Mouse (Mus musculus): ENCODE results near the gene Sost. TPM values are rescaled to one million over a fixed set of nuclear protein-coding genes. Genes with fewer than 3 reads are reported as not detected.
A peak's percentile ranks its signal among the peaks of the same experiment; 100 is the strongest.
"Not testable (repeated sequence)": the region's sequence is repeated elsewhere in the genome, so short reads cannot be mapped to it uniquely, and the experiment has no call there.

The Sost gene
- polyA plus RNA-seq, 1 experiment = 0.25 TPM

- peaks cover 47% of the 10 kb centered on the region for H3K27me3 ChIP-seq (ENCODE audit: control insufficient read depth, insufficient read depth, insufficient read length)
- H3ac ChIP-seq (ENCODE audit: control insufficient read depth, insufficient read length) = no peak overlapping the region
- no peak overlapping the region for H3K4me3 ChIP-seq
- TF ChIP-seq MYOD1 (IDR thresholded peaks at IDR 0.05; ENCODE audit: control insufficient read depth in 1 of 3, insufficient read length in 2 of 3, low read depth in 2 of 3) = no peak
- H3K36me3 ChIP-seq (ENCODE audit: control insufficient read depth, insufficient read depth) = no peaks in the 10 kb centered on the region
- no peaks in the 10 kb centered on the region for H3K79me2 ChIP-seq (ENCODE audit: control insufficient read depth, insufficient read depth)
- H3K4me2 ChIP-seq (ENCODE audit: low read depth) = no peak overlapping the region
Measured at GRCm38 (mm10) chr11:101992411-101992810, 25.6 kb upstream of the Sost start.

GRCm38 (mm10) chr11:101991813-101992212 is 25.0 kb upstream of the Sost start:
- H3K79me2 ChIP-seq (ENCODE audit: control insufficient read depth, insufficient read depth) = no peaks in the 10 kb centered on the region
- H3K4me3 ChIP-seq = no peak overlapping the region
- TF ChIP-seq MYOD1 (IDR thresholded peaks at IDR 0.05; ENCODE audit: control insufficient read depth in 1 of 3, insufficient read length in 2 of 3, low read depth in 2 of 3) = no peak
- TF ChIP-seq POLR2AphosphoS2 (IDR thresholded peaks at IDR 0.05; ENCODE audit: insufficient read length, low read depth) = no peak
- TF ChIP-seq MYOG (IDR thresholded peaks at IDR 0.05; ENCODE audit: control insufficient read depth in 1 of 3, insufficient read depth in 1 of 3, insufficient read length in 2 of 3, low read depth in 2 of 3) = no peak
- H3K27me3 ChIP-seq (ENCODE audit: control insufficient read depth, insufficient read depth, insufficient read length) = peaks cover 49% of the 10 kb centered on the region
- no peak overlapping the region for H3K4me2 ChIP-seq (ENCODE audit: low read depth)
- no peaks in the 10 kb centered on the region for H3K36me3 ChIP-seq (ENCODE audit: control insufficient read depth, insufficient read depth)
- H3ac ChIP-seq (ENCODE audit: control insufficient read depth, insufficient read length) = no peak overlapping the region

DNA sequence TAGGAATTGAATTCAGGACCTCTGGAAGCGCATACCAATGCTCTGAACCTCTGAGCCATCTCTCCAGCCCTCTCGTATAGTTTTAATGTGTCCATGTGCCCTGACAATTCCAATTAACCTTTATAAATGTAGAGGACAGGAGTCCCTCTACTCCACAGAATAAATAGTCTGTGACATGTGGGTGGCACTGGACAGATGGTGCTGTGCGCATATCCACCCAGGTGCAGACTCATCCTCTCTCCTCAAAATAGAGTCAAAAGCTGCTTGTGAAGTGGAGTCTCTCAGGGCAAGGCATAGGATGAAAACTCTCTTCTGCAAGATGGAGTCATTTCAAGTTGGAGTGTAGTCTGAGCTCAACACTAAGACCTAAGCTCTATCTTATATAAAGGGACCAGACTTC is 23.4 kb upstream of the Sost start:
- H3K36me3 ChIP-seq (ENCODE audit: control insufficient read depth, insufficient read depth) = no peaks in the 10 kb centered on the region
- TF ChIP-seq MYOG (IDR thresholded peaks at IDR 0.05; ENCODE audit: control insufficient read depth in 1 of 3, insufficient read depth in 1 of 3, insufficient read length in 2 of 3, low read depth in 2 of 3) (no peak), MYOD1 (IDR thresholded peaks at IDR 0.05; ENCODE audit: control insufficient read depth in 1 of 3, insufficient read length in 2 of 3, low read depth in 2 of 3) (no peak), USF1 (IDR thresholded peaks at IDR 0.05; ENCODE audit: low read depth) (no peak), CEBPB (IDR thresholded peaks at IDR 0.05; ENCODE audit: insufficient read depth, poor library complexity, severe bottlenecking) (no peak), SRF (IDR thresholded peaks at IDR 0.05; ENCODE audit: control insufficient read depth, insufficient read length, low read depth) (no peak), MAX (IDR thresholded peaks at IDR 0.05; ENCODE audit: low read depth) (no peak), POLR2AphosphoS2 (IDR thresholded peaks at IDR 0.05; ENCODE audit: insufficient read length, low read depth) (no peak), TCF12 (IDR thresholded peaks at IDR 0.05; ENCODE audit: insufficient read depth, poor library complexity, severe bottlenecking) (no peak)
- no peak overlapping the region for H3K4me2 ChIP-seq (ENCODE audit: low read depth)
- peaks cover 41% of the 10 kb centered on the region for H3K27me3 ChIP-seq (ENCODE audit: control insufficient read depth, insufficient read depth, insufficient read length)
- no peak overlapping the region for H3ac ChIP-seq (ENCODE audit: control insufficient read depth, insufficient read length)
- H3K4me3 ChIP-seq = no peak overlapping the region
- no peaks in the 10 kb centered on the region for H3K79me2 ChIP-seq (ENCODE audit: control insufficient read depth, insufficient read depth)

DNA sequence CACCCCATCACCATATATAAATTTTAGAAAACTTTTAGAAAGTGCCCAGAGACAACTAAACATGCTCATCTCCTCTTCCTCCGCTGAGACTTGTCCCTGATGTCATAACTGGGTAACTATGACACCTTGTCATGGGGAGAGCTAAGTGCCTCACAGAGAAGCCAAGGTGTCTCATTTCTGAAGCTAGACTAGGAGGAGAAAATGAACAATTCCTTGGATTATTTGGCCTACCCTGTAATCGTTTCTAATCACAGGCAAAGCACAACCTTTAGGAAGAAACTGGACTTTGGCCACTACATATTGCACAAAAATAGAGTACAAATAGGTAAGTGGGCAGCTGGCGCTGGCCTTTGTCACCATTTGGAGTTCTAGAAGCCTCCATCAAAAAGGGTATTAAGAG is 20.1 kb upstream of the Sost start, which contains the start of gene Dusp3:
Gene Dusp3, minus strand, starts transcription at position 101 of the 400 bp plus-strand sequence.
- no peak for TF ChIP-seq MYOG (IDR thresholded peaks at IDR 0.05; ENCODE audit: control insufficient read depth in 1 of 3, insufficient read depth in 1 of 3, insufficient read length in 2 of 3, low read depth in 2 of 3)
- no peak for TF ChIP-seq USF1 (IDR thresholded peaks at IDR 0.05; ENCODE audit: low read depth)
- TF ChIP-seq REST (IDR thresholded peaks at IDR 0.05; ENCODE audit: insufficient read depth, insufficient read length) = no peak
- TF ChIP-seq CEBPB (IDR thresholded peaks at IDR 0.05; ENCODE audit: insufficient read depth, poor library complexity, severe bottlenecking) = no peak
- TF ChIP-seq POLR2AphosphoS2 (IDR thresholded peaks at IDR 0.05; ENCODE audit: insufficient read length, low read depth) = no peak
- no peak for TF ChIP-seq TCF12 (IDR thresholded peaks at IDR 0.05; ENCODE audit: insufficient read depth, poor library complexity, severe bottlenecking)
- no peak for TF ChIP-seq MYOD1 (IDR thresholded peaks at IDR 0.05; ENCODE audit: control insufficient read depth in 1 of 3, insufficient read length in 2 of 3, low read depth in 2 of 3)
- TF ChIP-seq MAX (IDR thresholded peaks at IDR 0.05; ENCODE audit: low read depth) = no peak
- TF ChIP-seq SRF (IDR thresholded peaks at IDR 0.05; ENCODE audit: control insufficient read depth, insufficient read length, low read depth) = no peak
- TF ChIP-seq POLR2A (IDR thresholded peaks at IDR 0.05; ENCODE audit: insufficient read length, low read depth) = no peak
- TF ChIP-seq E2F4 (IDR thresholded peaks at IDR 0.05; ENCODE audit: insufficient read depth) = no peak
- TF ChIP-seq TCF3 (IDR thresholded peaks at IDR 0.05; ENCODE audit: insufficient read length, low read depth) = no peak
- Histone ChIP-seq H3K36me3 (ENCODE audit: control insufficient read depth, insufficient read depth) (no peaks in the 10 kb centered on the region), H3K27me3 (ENCODE audit: control insufficient read depth, insufficient read depth, insufficient read length) (peaks cover 26% of the 10 kb centered on the region), H3K4me2 (ENCODE audit: low read depth) (peak within 1 kb of the TSS; percentile 18), H3K79me2 (ENCODE audit: control insufficient read depth, insufficient read depth) (peaks cover 12% of the 10 kb centered on the region), H3ac (ENCODE audit: control insufficient read depth, insufficient read length) (no peak within 1 kb of the TSS), H3K4me3 (no peak within 1 kb of the TSS)

DNA sequence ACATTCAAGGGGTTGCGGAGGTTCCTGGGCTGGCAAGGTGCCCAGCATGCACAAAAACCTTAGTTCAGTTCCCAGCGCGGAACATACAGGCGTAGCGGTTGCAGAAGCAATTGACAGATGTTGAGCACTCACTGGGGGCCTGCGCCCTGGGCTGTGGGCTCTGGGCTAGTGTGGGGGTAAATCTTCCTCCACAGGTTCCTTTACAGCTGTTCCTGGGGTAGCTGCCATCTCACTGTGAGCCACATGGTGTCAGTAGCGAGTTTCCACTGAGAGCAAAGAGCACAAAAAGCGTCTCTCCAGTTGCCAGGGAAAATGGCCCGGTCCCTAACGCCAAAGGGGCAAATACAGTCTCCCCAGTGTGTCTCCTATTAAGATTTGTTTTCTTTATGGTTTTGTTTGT is 19.2 kb upstream of the Sost start:
- peaks cover 12% of the 10 kb centered on the region for H3K79me2 ChIP-seq (ENCODE audit: control insufficient read depth, insufficient read depth)
- peaks cover 21% of the 10 kb centered on the region for H3K27me3 ChIP-seq (ENCODE audit: control insufficient read depth, insufficient read depth, insufficient read length)
- H3K4me3 ChIP-seq = no peak overlapping the region
- H3K36me3 ChIP-seq (ENCODE audit: control insufficient read depth, insufficient read depth) = no peaks in the 10 kb centered on the region
- H3K4me2 ChIP-seq (ENCODE audit: low read depth) = peak overlapping the region; percentile 18
- no peak overlapping the region for H3ac ChIP-seq (ENCODE audit: control insufficient read depth, insufficient read length)
- peak; percentile 55 for TF ChIP-seq SRF (IDR thresholded peaks at IDR 0.05; ENCODE audit: control insufficient read depth, insufficient read length, low read depth)
- TF ChIP-seq POLR2AphosphoS2 (IDR thresholded peaks at IDR 0.05; ENCODE audit: insufficient read length, low read depth) = no peak
- TF ChIP-seq TCF3 (IDR thresholded peaks at IDR 0.05; ENCODE audit: insufficient read length, low read depth) = no peak
- peak in 2 of 3 experiments; percentile 59 to 61 for TF ChIP-seq MYOG (IDR thresholded peaks at IDR 0.05; ENCODE audit: control insufficient read depth in 1 of 3, insufficient read depth in 1 of 3, insufficient read length in 2 of 3, low read depth in 2 of 3)
- TF ChIP-seq TCF12 (IDR thresholded peaks at IDR 0.05; ENCODE audit: insufficient read depth, poor library complexity, severe bottlenecking) = no peak
- peak; percentile 10 to 61 (median 55) for TF ChIP-seq MYOD1 (IDR thresholded peaks at IDR 0.05; ENCODE audit: control insufficient read depth in 1 of 3, insufficient read length in 2 of 3, low read depth in 2 of 3)

- Histone ChIP-seq H3K79me2 (ENCODE audit: control insufficient read depth, insufficient read depth) (peaks cover 12% of the 10 kb centered on the region), H3K27me3 (ENCODE audit: control insufficient read depth, insufficient read depth, insufficient read length) (peaks cover 15% of the 10 kb centered on the region), H3K4me3 (peak overlapping the region; percentile 50)
- not testable (repeated sequence) for H3K4me2 ChIP-seq (ENCODE audit: low read depth); H3K36me3 ChIP-seq (ENCODE audit: control insufficient read depth, insufficient read depth); H3ac ChIP-seq (ENCODE audit: control insufficient read depth, insufficient read length)
Measured at GRCm38 (mm10) chr11:101985450-101985849, 18.6 kb upstream of the Sost start.
